Mouse (Mus musculus): Measurements from ENCODE around the gene Phb2.

DNA sequence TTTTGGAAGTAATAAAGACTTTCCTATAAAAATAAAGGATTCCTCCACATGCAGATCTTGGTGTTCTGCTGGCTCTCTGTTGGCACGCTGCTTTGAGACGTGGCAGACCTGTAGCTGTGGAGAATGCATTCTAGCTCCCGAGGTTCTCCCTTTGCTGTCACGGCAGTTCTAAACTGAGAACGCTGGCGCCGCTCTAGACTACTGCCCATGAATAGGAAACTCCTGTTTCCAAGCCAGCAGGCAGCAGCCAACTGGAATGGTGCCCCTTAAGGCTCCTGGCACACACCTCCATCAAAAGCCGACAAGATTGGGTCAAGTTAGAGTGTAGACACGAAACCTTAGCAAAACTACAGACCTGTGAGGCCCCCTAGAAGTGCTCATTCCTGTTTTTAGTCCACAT, 38.5 kb upstream of the Phb2 start:
- TF ChIP-seq CTCF (IDR thresholded peaks at IDR 0.05; ENCODE audit: low read depth, low read length): no peak
- no peak for TF ChIP-seq POLR2A (IDR thresholded peaks at IDR 0.05; ENCODE audit: borderline replicate concordance, low read depth, low read length)
